Mouse (Mus musculus) spleen, adult 2 months (tissue): ENCODE measurements around the gene Filip1l.

Experiments used
- CTCF ChIP-seq: fragments of 200-500 bp; IDR thresholded peaks from 2 replicates; pipeline ENCODE4 v1.5.1; 2011; ENCODE audit warnings: mild to moderate bottlenecking, inconsistent platforms; ENCODE audit not compliant: insufficient read depth, insufficient read length, insufficient replicate concordance; ENCODE audit errors: extremely low read depth
- POLR2A ChIP-seq: fragments of 200-500 bp; IDR thresholded peaks from 2 replicates; pipeline ENCODE4 v1.6.1; 2011; ENCODE audit warnings: low read depth, low read length, inconsistent platforms

DNA sequence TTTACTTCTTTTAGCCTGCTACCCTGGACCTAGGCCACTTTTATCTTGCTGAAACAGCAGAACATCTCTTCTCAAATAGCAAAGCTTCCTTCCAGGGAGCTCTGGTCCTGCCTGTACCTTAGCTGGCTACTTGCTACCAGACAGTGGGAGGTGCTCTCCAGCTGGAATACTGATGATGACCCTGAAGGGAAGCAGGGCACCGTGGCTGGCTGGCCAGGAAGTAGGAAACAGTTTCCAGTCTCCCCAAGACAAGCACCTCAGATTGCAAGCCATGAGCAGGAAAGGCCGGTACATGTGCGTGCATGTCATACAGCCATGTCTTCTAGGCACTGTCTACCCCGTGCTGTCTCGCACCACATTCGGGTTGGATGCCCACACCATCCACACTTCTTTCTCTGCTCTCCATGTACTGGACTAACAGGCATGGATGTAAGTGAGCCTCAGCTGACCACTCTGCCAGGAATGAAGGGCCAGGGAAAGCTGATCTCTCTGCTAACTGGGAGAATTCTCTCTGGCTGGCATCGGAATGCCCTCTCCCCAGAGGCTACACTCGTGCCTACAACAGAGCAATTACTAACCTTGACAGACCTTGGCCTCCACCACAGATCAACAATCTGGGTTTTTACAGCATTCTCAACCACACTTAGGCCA is 17.1 kb downstream of the Filip1l start:
- TF ChIP-seq CTCF (no peak), POLR2A (no peak)
